Mouse (Mus musculus): ENCODE measurements around the gene Bri3.
A peak's percentile ranks its signal among the peaks of the same experiment; 100 is the strongest.

The Bri3 gene

GRCm38 (mm10) chr5:144234714-144235113 lies 9.5 kb upstream of the Bri3 start:
- DNase-seq, result no peak

GRCm38 (mm10) chr5:144238969-144239368 lies 5.3 kb upstream of the Bri3 start:
- DNase-seq, result no peak

- DNase-seq, result no peak
These were observed 1.4 kb downstream of the Bri3 start for GRCm38 (mm10) chr5:144245592-144245991.

GRCm38 (mm10) chr5:144246669-144247068 lies 2.4 kb downstream of the Bri3 start:
- DNase-seq, result peak; percentile 21 to 43

- no peak for DNase-seq
These were observed 3.1 kb downstream of the Bri3 start for GRCm38 (mm10) chr5:144247307-144247706.

GRCm38 (mm10) chr5:144247906-144248585 lies 3.8 kb downstream of the Bri3 start:
- DNase-seq, result no peak

GRCm38 (mm10) chr5:144249871-144250270 lies 5.6 kb downstream of the Bri3 start:
- DNase-seq, result no peak

- no peak for DNase-seq
These were observed 7.8 kb downstream of the Bri3 start for GRCm38 (mm10) chr5:144251876-144252577.

GRCm38 (mm10) chr5:144253212-144253611 lies 9.0 kb downstream of the Bri3 start:
- DNase-seq, result no peak

- DNase-seq, result peak; percentile 77 to 86
These were observed 10.0 kb downstream of the Bri3 start for GRCm38 (mm10) chr5:144254122-144254810.

GRCm38 (mm10) chr5:144254811-144255631 lies 10.8 kb downstream of the Bri3 start:
- DNase-seq, result peak; percentile 88 to 93

GRCm38 (mm10) chr5:144255632-144256540 lies 11.6 kb downstream of the Bri3 start:
- peak; percentile 67 to 79 for DNase-seq

- no peak for DNase-seq
These were observed 12.3 kb downstream of the Bri3 start for GRCm38 (mm10) chr5:144256541-144256870.

GRCm38 (mm10) chr5:144256888-144257287 lies 12.7 kb downstream of the Bri3 start:
- DNase-seq, result no peak

GRCm38 (mm10) chr5:144257451-144258110 lies 13.3 kb downstream of the Bri3 start:
- DNase-seq, result peak in 1 of 2 experiments; percentile 49

- DNase-seq, result peak; percentile 51 to 73
These were observed 13.9 kb downstream of the Bri3 start for GRCm38 (mm10) chr5:144258131-144258611.

- DNase-seq, result peak; percentile 39 to 55
These were observed 14.4 kb downstream of the Bri3 start for GRCm38 (mm10) chr5:144258687-144259086.

- DNase-seq, result peak in 1 of 2 experiments; percentile 22
These were observed 15.0 kb downstream of the Bri3 start for GRCm38 (mm10) chr5:144259228-144259627.

- no peak for DNase-seq
These were observed 16.2 kb downstream of the Bri3 start for GRCm38 (mm10) chr5:144260464-144260863.

- DNase-seq, result peak in 1 of 2 experiments; percentile 27
These were observed 17.1 kb downstream of the Bri3 start for GRCm38 (mm10) chr5:144261309-144261708.

- no peak for DNase-seq
These were observed 17.6 kb downstream of the Bri3 start for GRCm38 (mm10) chr5:144261829-144262228.
